Mouse (Mus musculus) fibroblast of lung, adult 2 months (primary cell): ENCODE results near the gene Slc25a39.
"Not testable (repeated sequence)": the region's sequence is repeated elsewhere in the genome, so short reads cannot be mapped to it uniquely, and the experiment has no call there.

Source experiments
- DNase-seq: peaks from one replicate; pipeline ENCODE4 v3.0.0-alpha.2; 2011; ENCODE audit warnings: low read depth

The Slc25a39 gene

GRCm38 (mm10) chr11:102411061-102411460 lies 3.3 kb upstream of the Slc25a39 start:
- no peak for DNase-seq

- DNase-seq: not testable (repeated sequence)
These were observed 2.6 kb upstream of the Slc25a39 start for GRCm38 (mm10) chr11:102410345-102410744.

GRCm38 (mm10) chr11:102409795-102410330 lies 2.1 kb upstream of the Slc25a39 start:
- no peak for DNase-seq

GRCm38 (mm10) chr11:102408888-102409794 lies 1.4 kb upstream of the Slc25a39 start:
- no peak for DNase-seq

GRCm38 (mm10) chr11:102408344-102408876 lies 664 bp upstream of the Slc25a39 start:
- peak; percentile 98 for DNase-seq

GRCm38 (mm10) chr11:102406900-102407833 lies 579 bp downstream of the Slc25a39 start:
- DNase-seq: peak; percentile 65

GRCm38 (mm10) chr11:102406401-102406800 lies 1.3 kb downstream of the Slc25a39 start:
- no peak for DNase-seq

- DNase-seq: no peak
These were observed 2.0 kb downstream of the Slc25a39 start for GRCm38 (mm10) chr11:102405544-102406285.

GRCm38 (mm10) chr11:102404161-102405010 lies 3.4 kb downstream of the Slc25a39 start:
- no peak for DNase-seq

- no peak for DNase-seq
These were observed 4.1 kb downstream of the Slc25a39 start for GRCm38 (mm10) chr11:102403657-102404056.

- no peak for DNase-seq
These were observed 5.7 kb downstream of the Slc25a39 start for GRCm38 (mm10) chr11:102401898-102402500.

GRCm38 (mm10) chr11:102400513-102401084 lies 7.1 kb downstream of the Slc25a39 start:
- DNase-seq: no peak

- no peak for DNase-seq
These were observed 8.1 kb downstream of the Slc25a39 start for GRCm38 (mm10) chr11:102399610-102400072.

- no peak for DNase-seq
These were observed 8.6 kb downstream of the Slc25a39 start for GRCm38 (mm10) chr11:102399107-102399506.

- no peak for DNase-seq
These were observed 9.5 kb downstream of the Slc25a39 start for GRCm38 (mm10) chr11:102398007-102398825.

GRCm38 (mm10) chr11:102396671-102397141 lies 11.0 kb downstream of the Slc25a39 start:
- DNase-seq: no peak

GRCm38 (mm10) chr11:102396263-102396662 lies 11.5 kb downstream of the Slc25a39 start:
- no peak for DNase-seq

- DNase-seq: no peak
These were observed 12.5 kb downstream of the Slc25a39 start for GRCm38 (mm10) chr11:102395250-102395649.
